Mouse (Mus musculus): Measurements from ENCODE around the gene Btbd3.

GRCm38 (mm10) chr2:138285811-138286210 lies 29.4 kb downstream of the Btbd3 start:
- no peak for TF ChIP-seq CTCF (IDR thresholded peaks at IDR 0.05; ENCODE audit: low read depth, low read length)
- TF ChIP-seq TAL1 (conservative IDR thresholded peaks at IDR 0.05; ENCODE audit: low read depth, low read length) = no peak
- TF ChIP-seq POLR2AphosphoS5 (IDR thresholded peaks at IDR 0.05; ENCODE audit: insufficient replicate concordance, low read depth, low read length) = no peak

Data from G1E (cell line).